Mouse (Mus musculus) myocyte (in vitro differentiated cells): ENCODE measurements around the gene Cenpi.

Experiments
- E2F4 ChIP-seq: IDR thresholded peaks from one replicate; pipeline ENCODE4 v1.6.1; 2011; ENCODE audit warnings: mild to moderate bottlenecking, control low read depth, moderate library complexity; ENCODE audit not compliant: insufficient read depth
- MAX ChIP-seq: IDR thresholded peaks from one replicate; pipeline ENCODE4 v1.6.1; 2011; ENCODE audit warnings: low read depth, mild to moderate bottlenecking, control low read depth
- MYOD1 ChIP-seq, 3 experiments: IDR thresholded peaks; one replicate each; pipeline ENCODE4 v1.6.1; 2011; ENCODE audit warnings: control low read depth in 2 of 3, low read depth in 2 of 3, mild to moderate bottlenecking in 2 of 3, moderate library complexity in 1 of 3; ENCODE audit not compliant: insufficient read length in 2 of 3, control insufficient read depth in 1 of 3
- MYOG ChIP-seq, 3 experiments: IDR thresholded peaks; one replicate each; pipeline ENCODE4 v1.6.1; 2011; ENCODE audit warnings: control low read depth in 2 of 3, low read depth in 2 of 3, mild to moderate bottlenecking in 2 of 3; ENCODE audit not compliant: insufficient read length in 2 of 3, control insufficient read depth in 1 of 3, insufficient read depth in 1 of 3
- POLR2A ChIP-seq: IDR thresholded peaks from one replicate; pipeline ENCODE4 v1.6.1; 2011; ENCODE audit warnings: low read depth, mild to moderate bottlenecking, control low read depth, moderate library complexity; ENCODE audit not compliant: insufficient read length
- POLR2AphosphoS2 ChIP-seq: IDR thresholded peaks from one replicate; pipeline ENCODE4 v1.6.1; 2011; ENCODE audit warnings: low read depth, control low read depth; ENCODE audit not compliant: insufficient read length
- REST ChIP-seq: IDR thresholded peaks from one replicate; pipeline ENCODE4 v1.6.1; 2011; ENCODE audit warnings: mild to moderate bottlenecking, control low read depth, moderate library complexity; ENCODE audit not compliant: insufficient read depth, insufficient read length
- TCF3 ChIP-seq: IDR thresholded peaks from one replicate; pipeline ENCODE4 v1.6.1; 2011; ENCODE audit warnings: low read depth, control low read depth; ENCODE audit not compliant: insufficient read length
- USF1 ChIP-seq: IDR thresholded peaks from one replicate; pipeline ENCODE4 v1.6.1; 2011; ENCODE audit warnings: low read depth, mild to moderate bottlenecking, control low read depth, moderate library complexity

GRCm38 (mm10) chrX:134398972-134399371 lies 91.1 kb downstream of the Cenpi start:
- TF ChIP-seq POLR2A, result no peak
- no peak for TF ChIP-seq USF1
- no peak for TF ChIP-seq MYOG (IDR thresholded peaks at IDR 0.05; ENCODE audit: control insufficient read depth in 1 of 3, insufficient read depth in 1 of 3, insufficient read length in 2 of 3, low read depth in 2 of 3)
- no peak for TF ChIP-seq MAX
- no peak for TF ChIP-seq POLR2AphosphoS2
- no peak for TF ChIP-seq E2F4
- no peak for TF ChIP-seq MYOD1 (IDR thresholded peaks at IDR 0.05; ENCODE audit: control insufficient read depth in 1 of 3, insufficient read length in 2 of 3, low read depth in 2 of 3)
- TF ChIP-seq REST, result no peak
- TF ChIP-seq TCF3, result no peak
